Mouse (Mus musculus) large intestine, adult 2 months (tissue): ENCODE data around the gene Akap12. TPM values are rescaled to one million over a fixed set of nuclear protein-coding genes. Genes with fewer than 3 reads are reported as not detected.

Experiments
- DNase-seq: peaks from one replicate; pipeline ENCODE4 v3.0.0-alpha.2; 2012; ENCODE audit warnings: low read depth, low spot score
- WGBS: fragments of 180-500 bp; shearing (Covaris S2); methylation state at CpG from one replicate; pipeline ENCODE4 v1.1.7; 2018; 5-methylcytosine and 5-hydroxymethylcytosine counted together
- polyA plus RNA-seq: library from polyadenylated mRNA; depleted of rRNA; stranded (reverse); fragments of >200 nt; gene quantifications from 2 replicates; pipeline ENCODE4 v1.2.3, GENCODE M21; 2012; rRNA removed

Gene Akap12
- polyA plus RNA-seq, 1 experiment, result 2.7 TPM

DNA sequence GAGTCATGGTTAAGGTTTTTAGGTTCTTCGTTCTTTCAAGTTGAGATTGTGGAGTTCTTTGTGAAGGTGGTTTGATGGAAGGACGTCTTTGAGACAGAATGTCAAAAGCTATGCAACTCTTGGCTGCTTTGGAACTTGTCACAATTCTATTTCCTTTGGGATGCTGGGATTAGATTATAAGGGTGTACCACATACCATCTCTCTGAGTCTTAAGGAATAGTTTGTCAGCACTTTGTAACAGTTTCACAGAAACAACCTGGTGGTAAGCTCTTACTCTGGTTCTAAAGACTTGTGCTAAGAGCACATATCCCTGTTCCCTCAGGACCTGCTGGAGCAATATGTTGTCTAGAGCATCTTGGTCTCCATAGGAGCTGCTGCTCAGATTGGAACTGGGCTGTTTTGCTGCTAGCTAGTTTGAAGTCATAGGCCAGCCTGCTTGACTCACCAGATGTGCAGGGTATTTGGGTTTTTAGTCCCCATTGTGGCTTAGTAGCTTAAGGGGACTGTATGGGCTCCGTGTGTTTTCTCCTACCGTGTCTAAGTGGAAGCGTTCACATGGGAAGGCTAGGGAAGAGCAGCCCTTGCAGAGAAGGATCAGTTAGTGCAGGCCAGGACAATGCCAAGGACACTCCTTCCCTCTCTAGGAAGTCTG lies 123.4 kb downstream of the Akap12 start:
- 46% methylated on average over 5 of the region's 5 CpGs for WGBS

DNA sequence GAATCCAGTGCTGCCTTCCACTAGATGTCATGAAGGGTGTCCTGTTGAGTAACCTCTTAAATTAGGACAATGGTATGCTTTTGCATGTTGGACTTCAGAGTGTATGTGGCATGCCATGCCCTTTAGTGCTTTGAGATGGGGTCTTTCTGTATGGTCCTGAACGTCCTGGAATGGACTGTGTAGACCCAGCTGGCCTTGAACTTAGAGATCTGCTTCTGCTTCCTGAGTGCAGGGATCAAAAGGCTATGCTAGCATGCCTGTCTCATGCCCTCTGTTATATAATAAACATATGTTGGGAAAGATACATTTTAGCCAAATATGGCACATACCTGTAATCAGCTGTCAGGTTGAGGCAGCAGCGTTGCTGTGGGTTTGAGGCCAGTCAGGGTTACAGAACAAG lies 124.4 kb downstream of the Akap12 start:
- no peak for DNase-seq
- WGBS, result 61% methylated on average over 2 of the region's 2 CpGs

More for the DNA sequence above, 123.4 kb downstream of the Akap12 start:
- DNase-seq, result no peak

GRCm38 (mm10) chr10:4391076-4391475 lies 124.9 kb downstream of the Akap12 start:
- WGBS, result 53% methylated on average over 5 of the region's 5 CpGs
- DNase-seq, result no peak

- WGBS, result 14% methylated on average over 6 of the region's 6 CpGs
- DNase-seq, result no peak
Observed at GRCm38 (mm10) chr10:4391851-4392250, 125.7 kb downstream of the Akap12 start.

- WGBS, result 50% methylated on average over 3 of the region's 3 CpGs
- DNase-seq, result no peak
Observed at GRCm38 (mm10) chr10:4395321-4395720, 129.1 kb downstream of the Akap12 start.

GRCm38 (mm10) chr10:4398058-4398457 lies 131.9 kb downstream of the Akap12 start:
- DNase-seq, result no peak
- WGBS, result 83% methylated on average over 5 of the region's 5 CpGs

- 55% methylated on average over 5 of the region's 5 CpGs for WGBS
- no peak for DNase-seq
Observed at GRCm38 (mm10) chr10:4404895-4405491, 138.8 kb downstream of the Akap12 start.

GRCm38 (mm10) chr10:4405511-4405910 lies 139.3 kb downstream of the Akap12 start:
- 81% methylated on average over 5 of the region's 5 CpGs for WGBS
- DNase-seq, result no peak

DNA sequence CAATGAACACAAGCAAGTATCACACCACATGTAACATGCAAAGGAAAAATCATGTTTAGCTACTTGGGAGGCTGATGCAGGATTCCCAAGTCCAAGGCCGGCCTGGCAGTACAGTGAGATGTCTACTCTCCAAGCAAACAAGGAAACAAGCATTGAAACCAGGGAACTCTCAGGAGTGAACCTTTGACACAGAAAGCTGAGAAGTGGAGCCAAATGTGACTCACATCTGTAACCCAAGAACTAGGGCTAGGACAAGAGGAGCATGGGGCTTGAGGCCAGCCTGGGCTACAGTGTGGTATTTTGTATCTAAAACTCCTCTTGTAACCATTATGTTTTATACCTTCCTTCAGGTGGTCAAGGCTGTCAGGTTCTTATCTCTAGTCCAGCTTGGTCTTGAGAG lies 141.0 kb downstream of the Akap12 start:
- no peak for DNase-seq

More for the DNA sequence above, 141.0 kb downstream of the Akap12 start:
- 43% methylated on average over 1 of the region's 1 CpGs for WGBS

Other genes with a start within 250 kb of the Akap12 start
- 4.5 and 6.7 TPM in 2 replicates for gene Zbtb2, start 121.7 kb downstream of the Akap12 start, polyA plus RNA-seq
- 22.6 and 29.6 TPM in 2 replicates for gene Rmnd1, start 166.0 kb downstream of the Akap12 start, polyA plus RNA-seq
- gene Armt1, start 166.1 kb downstream of the Akap12 start, polyA plus RNA-seq, result 9.4 and 9.5 TPM in 2 replicates
- 0.08 and 0.25 TPM in 2 replicates for gene Ccdc170, start 216.1 kb downstream of the Akap12 start, polyA plus RNA-seq